Mouse (Mus musculus) limb, embryonic 12.5 days (tissue): ENCODE results near the gene Snx18. TPM values are rescaled to one million over a fixed set of nuclear protein-coding genes. Genes with fewer than 3 reads are reported as not detected.

Source experiments
- ATAC-seq: fragments of 200-750 bp; cut with Nextera tagmentation; 2 replicates; pipeline ENCODE4 v1.8.0; 2017; ENCODE audit warnings: low read depth, moderate TSS enrichment; ENCODE audit not compliant: insufficient number of reproducible peaks, insufficient read depth, low FRiP score, low TSS enrichment
- H3K27ac ChIP-seq: fragments of 300-500 bp; sonication (generic); 2 replicates; pipeline ENCODE4 v1.5.1; 2016; ENCODE audit warnings: mild to moderate bottlenecking, moderate library complexity
- H3K27me3 ChIP-seq: fragments of 300-500 bp; sonication (generic); 2 replicates; pipeline ENCODE4 v1.6.1; 2016; ENCODE audit warnings: mild to moderate bottlenecking, moderate library complexity
- H3K36me3 ChIP-seq: fragments of 300-500 bp; sonication (generic); 2 replicates; pipeline ENCODE4 v1.6.1; 2016; ENCODE audit warnings: mild to moderate bottlenecking, moderate library complexity
- H3K4me1 ChIP-seq: fragments of 300-500 bp; sonication (generic); replicated peaks from 2 replicates; pipeline ENCODE4 v1.6.1; 2016
- H3K4me2 ChIP-seq: fragments of 300-500 bp; sonication (generic); 2 replicates; pipeline ENCODE4 v1.6.1; 2016; ENCODE audit warnings: mild to moderate bottlenecking, moderate library complexity
- H3K4me3 ChIP-seq: fragments of 300-500 bp; sonication (generic); replicated peaks from 2 replicates; pipeline ENCODE4 v1.5.1; 2016; ENCODE audit warnings: mild to moderate bottlenecking
- H3K9ac ChIP-seq: fragments of 300-500 bp; sonication (generic); replicated peaks from 2 replicates; pipeline ENCODE4 v1.6.1; 2016; ENCODE audit warnings: mild to moderate bottlenecking, moderate library complexity
- H3K9me3 ChIP-seq: fragments of 300-500 bp; sonication (generic); 2 replicates; pipeline ENCODE4 v1.6.1; 2016; ENCODE audit warnings: mild to moderate bottlenecking, moderate library complexity
- WGBS: fragments of 180-500 bp; shearing (Covaris S2); methylation state at CpG from one replicate; pipeline ENCODE4 v1.1.7; 2016; 5-methylcytosine and 5-hydroxymethylcytosine counted together
- polyA plus RNA-seq: library from polyadenylated mRNA; unstranded; fragments of >200 nt; fragmentation: Nextera tagmentation; extraction: Ambion mirVana; gene quantifications from 2 replicates; pipeline ENCODE4 v1.2.1, GENCODE M21; 2016

Snx18 gene
- polyA plus RNA-seq, 1 experiment from 2014 or later: 40.6 TPM

DNA sequence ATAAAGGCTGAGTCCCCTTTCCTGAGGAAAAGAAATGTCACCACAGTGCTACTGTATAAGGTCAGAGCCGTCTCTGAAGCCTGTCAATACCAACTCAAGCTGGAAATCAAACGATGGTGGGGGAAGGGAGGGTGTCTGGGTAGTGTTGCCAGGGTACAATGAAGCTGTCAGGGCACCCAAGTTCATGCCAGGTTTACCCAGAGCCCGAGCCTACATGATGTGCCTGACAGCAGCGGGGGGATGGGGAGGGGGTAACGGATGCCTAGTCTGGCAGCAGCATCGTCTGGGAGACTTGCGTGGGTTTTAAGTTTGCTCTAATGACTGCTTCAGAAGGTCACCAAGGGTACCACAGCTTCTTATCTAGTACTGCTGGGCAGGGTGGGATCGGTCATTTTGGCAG, 23.1 kb downstream of the Snx18 start:
- H3K27ac ChIP-seq: peak overlapping the region; percentile 57
- H3K27me3 ChIP-seq: no peaks in the 10 kb centered on the region
- no peak overlapping the region for H3K9ac ChIP-seq
- H3K4me1 ChIP-seq: peaks cover 47% of the 10 kb centered on the region
- 72% methylated on average over 8 of the region's 8 CpGs for WGBS
- no peaks in the 10 kb centered on the region for H3K9me3 ChIP-seq
- peaks cover 42% of the 10 kb centered on the region for H3K36me3 ChIP-seq
- ATAC-seq: no peak
- no peak overlapping the region for H3K4me3 ChIP-seq
- H3K4me2 ChIP-seq: no peak overlapping the region

DNA sequence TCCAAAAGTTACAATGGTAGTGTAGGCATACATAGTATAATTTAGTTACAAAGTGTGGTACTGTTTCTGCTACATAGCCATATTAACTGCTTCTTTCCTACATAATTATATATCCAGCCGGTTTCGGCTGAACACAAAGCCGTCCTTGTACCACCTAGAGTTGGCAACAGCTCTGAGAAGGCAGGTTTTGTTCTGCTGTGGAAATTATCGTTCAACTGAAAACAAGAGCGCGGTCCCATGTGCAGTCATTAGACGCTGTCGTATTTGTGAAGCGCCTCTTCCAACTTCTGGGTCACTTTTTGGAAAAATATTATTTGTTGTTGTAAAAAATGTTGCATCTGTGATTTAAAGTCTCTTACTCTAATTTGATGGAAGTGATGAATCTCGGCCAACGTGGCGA, 24.0 kb downstream of the Snx18 start:
- Histone ChIP-seq H3K4me1 (peaks cover 39% of the 10 kb centered on the region), H3K27me3 (no peaks in the 10 kb centered on the region), H3K9ac (no peak overlapping the region), H3K36me3 (peaks cover 45% of the 10 kb centered on the region), H3K9me3 (no peaks in the 10 kb centered on the region), H3K4me3 (no peak overlapping the region), H3K27ac (peak overlapping the region; percentile 57), H3K4me2 (no peak overlapping the region)
- ATAC-seq: no peak
- WGBS: 87% methylated on average over 12 of the region's 12 CpGs

DNA sequence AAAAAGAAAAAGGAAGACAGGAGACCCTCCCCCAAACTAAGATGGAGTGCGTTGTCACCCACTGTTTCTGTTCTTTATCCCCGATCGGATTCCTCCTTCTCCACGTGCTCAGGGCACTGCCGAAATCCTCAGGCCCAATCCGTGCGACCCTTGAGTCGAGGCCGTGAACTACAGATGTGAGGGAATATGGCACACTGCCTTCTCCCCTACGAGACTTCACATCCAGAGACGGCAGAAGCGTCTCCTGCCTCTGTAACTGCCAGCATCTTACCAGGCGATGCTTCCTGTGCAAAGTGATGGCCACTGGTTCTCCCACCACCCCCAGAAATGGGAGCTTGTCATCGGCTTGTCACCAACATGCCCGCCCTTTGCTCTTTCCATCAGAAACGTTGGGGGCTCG, 24.7 kb downstream of the Snx18 start:
- Histone ChIP-seq H3K4me2 (no peak overlapping the region), H3K9ac (no peak overlapping the region), H3K27me3 (no peaks in the 10 kb centered on the region), H3K9me3 (no peaks in the 10 kb centered on the region), H3K36me3 (peaks cover 45% of the 10 kb centered on the region), H3K27ac (peak overlapping the region; percentile 89), H3K4me3 (no peak overlapping the region), H3K4me1 (peaks cover 34% of the 10 kb centered on the region)
- no peak for ATAC-seq
- WGBS: 86% methylated on average over 17 of the region's 17 CpGs

DNA sequence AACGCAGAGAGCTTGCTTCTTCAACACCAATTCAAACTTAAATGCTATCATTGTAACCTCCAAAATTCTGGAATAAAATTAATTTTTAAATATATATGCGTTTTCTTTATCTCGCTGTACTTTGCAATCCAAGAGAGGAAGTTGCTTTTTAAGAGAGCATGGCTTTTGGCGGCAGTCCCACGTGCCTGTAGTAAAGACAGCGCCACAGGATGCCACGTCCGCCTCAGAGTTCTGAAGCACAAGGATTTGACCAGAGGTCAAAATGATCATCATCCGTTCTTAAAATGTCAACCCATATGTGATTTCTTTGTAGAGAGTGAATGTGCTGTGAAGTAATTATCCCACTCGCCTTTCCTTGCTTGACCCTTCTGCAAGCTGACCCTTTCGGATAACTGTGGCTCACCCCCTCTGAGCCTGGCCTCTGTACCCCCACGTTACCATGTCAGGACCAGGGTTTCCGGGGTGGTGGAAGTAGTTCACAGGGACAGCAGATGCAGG, 25.6 kb downstream of the Snx18 start:
- peaks cover 45% of the 10 kb centered on the region for H3K36me3 ChIP-seq
- no peak overlapping the region for H3K4me3 ChIP-seq
- no peak overlapping the region for H3K4me2 ChIP-seq
- no peak for ATAC-seq
- WGBS: 81% methylated on average over 13 of the region's 13 CpGs
- no peak overlapping the region for H3K27ac ChIP-seq
- peaks cover 31% of the 10 kb centered on the region for H3K4me1 ChIP-seq
- H3K9ac ChIP-seq: no peak overlapping the region
- H3K9me3 ChIP-seq: no peaks in the 10 kb centered on the region
- no peaks in the 10 kb centered on the region for H3K27me3 ChIP-seq

DNA sequence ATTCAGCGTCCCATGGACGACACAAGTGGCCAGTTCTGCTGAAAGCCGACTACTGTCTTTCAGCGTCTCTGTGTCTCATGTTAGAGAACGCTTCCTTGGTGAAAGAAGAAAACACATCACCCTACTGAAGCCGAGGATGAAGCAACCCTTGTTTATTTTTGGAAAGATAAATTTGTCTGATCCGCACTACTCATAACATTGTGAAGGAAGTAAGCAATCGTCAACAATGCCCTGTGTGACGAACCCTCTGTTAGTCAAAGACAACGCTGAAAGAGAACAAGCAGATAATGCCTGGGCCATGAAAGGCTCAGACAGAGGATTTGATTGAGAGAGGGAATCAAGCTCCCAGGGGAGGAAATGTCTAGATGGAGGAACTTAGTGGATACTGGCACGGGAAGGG, 27.0 kb downstream of the Snx18 start:
- H3K27me3 ChIP-seq: no peaks in the 10 kb centered on the region
- no peak overlapping the region for H3K27ac ChIP-seq
- peaks cover 45% of the 10 kb centered on the region for H3K36me3 ChIP-seq
- H3K9me3 ChIP-seq: no peaks in the 10 kb centered on the region
- H3K4me1 ChIP-seq: peaks cover 28% of the 10 kb centered on the region
- no peak overlapping the region for H3K9ac ChIP-seq
- no peak for ATAC-seq
- no peak overlapping the region for H3K4me2 ChIP-seq
- H3K4me3 ChIP-seq: no peak overlapping the region
- WGBS: 92% methylated on average over 11 of the region's 11 CpGs

DNA sequence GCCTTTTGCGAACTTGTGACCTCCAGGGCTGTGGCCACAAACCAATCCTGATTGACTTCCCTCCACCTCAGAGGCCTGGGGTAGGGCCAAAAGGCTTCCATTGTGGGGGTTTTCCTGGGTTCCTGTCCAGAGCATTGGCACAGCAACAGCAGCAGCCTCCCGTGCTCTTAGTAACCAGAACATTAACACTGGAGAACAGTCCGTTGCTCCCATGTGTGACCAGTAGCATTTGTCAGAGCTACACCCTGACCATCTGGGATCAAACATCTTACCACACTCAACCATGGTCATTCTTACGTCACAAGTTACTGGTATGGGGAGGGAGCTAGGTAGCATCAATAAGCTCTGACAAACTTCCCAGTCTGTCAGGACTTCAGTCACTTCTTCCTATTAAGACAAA, 28.1 kb downstream of the Snx18 start:
- Histone ChIP-seq H3K4me3 (no peak overlapping the region), H3K4me2 (no peak overlapping the region), H3K4me1 (peaks cover 17% of the 10 kb centered on the region), H3K9ac (no peak overlapping the region), H3K36me3 (peaks cover 45% of the 10 kb centered on the region), H3K27ac (no peak overlapping the region), H3K9me3 (no peaks in the 10 kb centered on the region), H3K27me3 (no peaks in the 10 kb centered on the region)
- 93% methylated on average over 4 of the region's 4 CpGs for WGBS
- no peak for ATAC-seq

DNA sequence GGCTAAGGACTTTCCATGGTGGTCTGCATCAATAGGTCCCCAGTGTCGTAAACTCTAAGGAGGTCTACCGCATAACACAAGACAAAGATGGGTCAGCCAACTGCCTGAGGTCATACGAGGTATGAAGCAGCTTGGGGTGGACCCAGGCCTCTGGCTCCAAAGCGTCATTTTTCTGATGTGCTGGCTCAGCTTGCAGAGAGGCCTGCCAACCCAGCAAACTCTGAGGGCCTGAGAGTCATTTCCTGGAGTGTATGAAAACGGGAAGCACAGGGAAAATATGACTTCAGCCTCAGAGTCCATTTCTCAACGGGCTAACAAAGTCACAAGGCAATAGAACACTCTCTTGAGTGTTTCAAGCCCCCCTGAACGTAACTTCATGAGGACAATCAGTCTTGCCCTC, 28.9 kb downstream of the Snx18 start:
- Histone ChIP-seq H3K4me3 (no peak overlapping the region), H3K4me2 (no peak overlapping the region), H3K27me3 (no peaks in the 10 kb centered on the region), H3K4me1 (peaks cover 15% of the 10 kb centered on the region), H3K27ac (no peak overlapping the region), H3K9me3 (no peaks in the 10 kb centered on the region), H3K36me3 (peaks cover 42% of the 10 kb centered on the region), H3K9ac (no peak overlapping the region)
- WGBS: 79% methylated on average over 7 of the region's 7 CpGs
- ATAC-seq: no peak

DNA sequence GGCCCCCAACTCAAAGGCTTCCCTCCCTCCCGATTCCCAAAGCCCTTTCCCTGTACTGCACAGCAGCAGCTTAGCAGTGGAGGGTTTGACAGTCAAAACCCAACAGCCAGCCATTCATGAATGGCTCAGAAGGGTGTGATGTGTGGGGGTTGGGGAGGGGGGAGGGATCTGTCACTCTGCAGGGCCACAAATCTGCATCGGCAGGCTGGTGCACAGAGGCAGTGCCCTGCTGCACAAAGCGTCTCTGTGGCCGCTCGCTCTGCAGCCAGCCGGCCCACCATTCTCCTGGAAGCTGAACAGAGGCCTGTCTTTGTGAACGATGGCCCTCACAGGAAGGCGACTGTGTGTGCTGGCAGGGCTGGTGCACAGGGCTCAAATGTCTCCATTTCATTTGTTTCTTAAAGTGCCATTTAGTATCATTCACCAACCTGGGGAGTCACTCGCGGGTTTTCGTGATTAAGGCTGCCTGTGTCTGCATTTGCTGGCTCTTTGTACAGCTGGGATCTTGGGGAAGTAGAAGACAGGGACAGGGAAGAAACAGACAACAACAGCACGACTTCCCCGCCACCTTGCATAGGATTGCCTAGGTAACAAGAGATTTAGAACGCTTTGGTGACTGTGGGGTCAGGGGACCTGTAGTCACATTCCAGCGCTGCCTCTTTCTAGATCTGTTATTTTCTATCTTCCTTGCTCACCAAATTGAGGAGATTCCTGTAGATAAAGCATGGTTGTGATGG, 31.0 kb downstream of the Snx18 start:
- H3K4me3 ChIP-seq: no peak overlapping the region
- no peaks in the 10 kb centered on the region for H3K9me3 ChIP-seq
- H3K4me2 ChIP-seq: peak overlapping the region; percentile 28
- H3K27ac ChIP-seq: peak overlapping the region; percentile 77
- peaks cover 24% of the 10 kb centered on the region for H3K36me3 ChIP-seq
- ATAC-seq: peak; percentile 80
- H3K9ac ChIP-seq: 0 out of 2 replicates have a peak overlapping the region, but pooled peaks have one; percentile 13
- 17% methylated on average over 15 of the region's 15 CpGs for WGBS
- peaks cover 15% of the 10 kb centered on the region for H3K4me1 ChIP-seq
- H3K27me3 ChIP-seq: no peaks in the 10 kb centered on the region

DNA sequence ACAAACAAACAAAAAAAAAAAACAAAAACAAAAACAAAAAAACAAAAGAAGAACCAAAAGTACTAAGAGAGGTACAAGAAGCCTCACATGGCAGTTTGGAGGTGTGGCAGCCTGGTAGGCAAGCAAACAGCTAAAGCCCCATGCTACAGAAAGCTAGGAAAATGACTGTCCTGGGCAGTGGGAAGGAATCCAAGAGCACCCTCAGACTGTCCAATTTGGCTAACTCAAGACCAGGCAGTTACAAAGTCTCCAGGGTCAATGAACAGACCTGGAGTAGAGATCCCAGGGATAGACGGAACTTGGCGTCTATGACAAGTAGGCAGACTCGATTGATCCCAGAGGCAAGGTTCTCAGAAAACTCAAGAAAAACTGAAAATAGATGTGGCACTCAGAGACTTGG, 32.8 kb downstream of the Snx18 start:
- Histone ChIP-seq H3K27me3 (no peaks in the 10 kb centered on the region), H3K36me3 (peaks cover 7% of the 10 kb centered on the region; the same call in 1 of the 2 replicates), H3K4me1 (peaks cover 15% of the 10 kb centered on the region), H3K4me2 (no peak overlapping the region), H3K9me3 (no peaks in the 10 kb centered on the region), H3K9ac (no peak overlapping the region), H3K27ac (no peak overlapping the region), H3K4me3 (no peak overlapping the region)
- no peak for ATAC-seq
- WGBS: 96% methylated on average over 3 of the region's 3 CpGs

DNA sequence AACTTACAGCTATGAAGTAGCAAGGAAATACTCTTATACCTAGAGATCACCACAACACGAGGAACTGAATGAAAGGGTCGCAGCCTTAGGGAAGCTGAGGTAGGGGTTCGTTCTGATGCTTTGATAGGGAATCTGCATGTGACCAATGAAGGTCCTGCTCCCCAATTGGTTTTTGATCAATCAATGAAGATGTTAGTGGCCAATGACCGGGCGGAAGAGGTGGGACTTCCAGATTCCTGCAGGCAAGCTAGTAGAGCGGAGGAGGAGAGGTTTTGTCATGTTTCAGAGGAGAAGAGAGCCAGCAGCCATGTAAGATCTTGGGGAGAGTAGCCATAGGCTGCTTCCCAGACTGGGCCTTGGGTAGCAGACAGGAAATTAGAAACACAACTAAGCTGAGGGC, 33.9 kb downstream of the Snx18 start:
- no peaks in the 10 kb centered on the region for H3K36me3 ChIP-seq
- H3K4me1 ChIP-seq: peaks cover 15% of the 10 kb centered on the region
- 69% methylated on average over 6 of the region's 6 CpGs for WGBS
- H3K9me3 ChIP-seq: no peaks in the 10 kb centered on the region
- no peak overlapping the region for H3K4me3 ChIP-seq
- no peak overlapping the region for H3K9ac ChIP-seq
- no peak for ATAC-seq
- H3K27ac ChIP-seq: no peak overlapping the region
- no peak overlapping the region for H3K4me2 ChIP-seq
- H3K27me3 ChIP-seq: no peaks in the 10 kb centered on the region

DNA sequence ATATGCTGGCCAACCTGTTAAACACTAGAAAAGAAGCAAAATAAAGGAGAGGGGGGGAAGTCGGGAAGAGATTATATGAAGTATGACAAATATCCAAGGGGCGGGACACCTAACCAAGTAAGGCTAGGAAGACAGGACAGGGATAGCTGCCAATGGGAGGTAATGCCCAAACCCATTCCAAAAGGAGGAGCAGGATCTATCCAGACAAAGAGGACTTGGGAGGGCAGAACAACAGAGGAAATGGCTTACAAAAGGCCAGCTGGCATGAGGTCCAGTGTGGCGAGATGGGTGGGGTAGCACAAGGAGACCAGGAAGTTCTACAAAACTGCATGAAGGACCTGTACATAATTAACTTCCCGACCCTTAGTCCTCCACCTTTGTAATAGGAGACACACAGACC, 34.8 kb downstream of the Snx18 start:
- no peak for ATAC-seq
- no peak overlapping the region for H3K9ac ChIP-seq

DNA sequence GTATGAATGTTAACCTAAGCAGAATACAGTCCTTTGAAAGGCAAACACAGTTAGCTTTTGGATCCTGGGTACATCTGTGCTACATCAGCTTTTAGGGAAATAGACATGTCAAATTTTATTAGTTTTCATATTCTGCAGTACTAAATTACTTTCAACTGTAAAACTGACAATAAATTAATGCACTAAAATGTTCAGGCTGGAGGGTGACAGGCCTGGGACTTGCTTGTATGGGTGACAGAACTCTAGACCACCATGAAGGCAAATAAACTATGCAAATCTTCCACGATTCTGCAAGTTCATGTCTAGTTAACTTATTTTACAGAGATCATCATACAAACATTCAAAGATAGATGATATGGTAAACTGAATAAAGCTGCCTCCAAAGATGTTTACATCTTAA, 36.3 kb downstream of the Snx18 start:
- Histone ChIP-seq H3K36me3 (no peaks in the 10 kb centered on the region), H3K4me1 (peaks cover 4% of the 10 kb centered on the region), H3K4me3 (no peak overlapping the region), H3K27me3 (no peaks in the 10 kb centered on the region), H3K27ac (no peak overlapping the region), H3K9ac (no peak overlapping the region), H3K4me2 (no peak overlapping the region), H3K9me3 (no peaks in the 10 kb centered on the region)
- no peak for ATAC-seq
- 67% methylated on average over 1 of the region's 1 CpGs for WGBS

More for the DNA sequence above, 34.8 kb downstream of the Snx18 start:
- Histone ChIP-seq H3K27ac (no peak overlapping the region), H3K4me3 (no peak overlapping the region), H3K27me3 (no peaks in the 10 kb centered on the region), H3K36me3 (no peaks in the 10 kb centered on the region), H3K4me1 (peaks cover 15% of the 10 kb centered on the region), H3K9me3 (no peaks in the 10 kb centered on the region), H3K4me2 (no peak overlapping the region)
- WGBS: 74% methylated on average over 4 of the region's 4 CpGs
